ENCODE assay signal across 9 mouse cellular contexts in the genomic region with DNA sequence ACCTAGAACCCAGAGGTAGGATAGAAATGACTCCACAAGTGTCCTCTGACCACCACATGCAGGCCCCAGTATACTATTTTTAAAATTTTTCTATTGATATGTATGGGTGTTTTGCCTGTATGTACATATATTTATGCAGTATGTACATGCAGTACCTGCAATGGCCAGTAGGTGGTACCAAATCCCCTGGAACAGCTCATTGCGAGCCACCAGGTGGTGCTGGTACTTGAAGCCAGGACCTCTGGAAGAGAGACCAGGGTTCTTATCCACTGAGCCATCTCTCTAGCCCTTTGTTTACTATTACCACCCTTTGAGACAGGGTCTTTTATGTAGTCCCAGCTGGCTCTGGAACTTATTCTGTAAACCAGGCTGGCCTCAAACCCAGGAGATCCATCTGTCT. TPM values are rescaled to one million over a fixed set of nuclear protein-coding genes. Genes with fewer than 3 reads are reported as not detected.
DNase-seq lines count a peak whose midpoint lies in the region; ATAC-seq and TF ChIP-seq lines count a peak whose summit lies in the region.
"Had no signal": no experiment of that assay in that cellular context is flagged by ENCODE, and none has a peak within 500 bp of the region (broad histone marks: within the 10 kb centered on the region; RNA-seq: fewer than 3 reads in every experiment).

No protein-coding gene starts in this region.

- 36% methylated on average over 1 of the region's 1 CpGs for WGBS in midbrain, embryonic 11.5 days
- 24% methylated on average over 1 of the region's 1 CpGs for WGBS in midbrain, embryonic 16.5 days
- WGBS in heart, postnatal 0 days, result 57% methylated on average over 1 of the region's 1 CpGs
- WGBS in limb, embryonic 11.5 days, result 35% methylated on average over 1 of the region's 1 CpGs

- peaks cover 12% of the 10 kb centered on the region for H3K4me1 ChIP-seq in midbrain, embryonic 11.5 days (ENCODE audit: control insufficient read depth, insufficient read depth, low read length)
- H3K4me1 ChIP-seq in midbrain, embryonic 16.5 days (ENCODE audit: control insufficient read depth, insufficient read depth, low read length), result peaks cover 17% of the 10 kb centered on the region
- H3K4me1 ChIP-seq in heart, postnatal 0 days (ENCODE audit: control insufficient read depth, insufficient read depth), result peaks cover 12% of the 10 kb centered on the region
- peaks cover 12% of the 10 kb centered on the region for H3K4me1 ChIP-seq in limb, embryonic 11.5 days (ENCODE audit: control insufficient read depth, insufficient read depth, low read length)

- H3K27ac ChIP-seq in midbrain, embryonic 11.5 days (ENCODE audit: low read depth, low read length), result no peak overlapping the region
- no peak overlapping the region for H3K27ac ChIP-seq in midbrain, embryonic 16.5 days (ENCODE audit: low read length)
- H3K27ac ChIP-seq in heart, postnatal 0 days (ENCODE audit: low read depth), result no peak overlapping the region
- no peak overlapping the region for H3K27ac ChIP-seq in limb, embryonic 11.5 days (replicated peaks; ENCODE audit: low read depth, low read length)
- H3K27ac ChIP-seq: stomach, embryonic 15.5 days had no signal

- no peak overlapping the region for H3K4me3 ChIP-seq in midbrain, embryonic 11.5 days (ENCODE audit: low read depth, low read length)
- H3K4me3 ChIP-seq in midbrain, embryonic 16.5 days (ENCODE audit: low read depth, low read length), result no peak overlapping the region
- no peak overlapping the region for H3K4me3 ChIP-seq in heart, postnatal 0 days (ENCODE audit: low read depth, low read length)
- H3K4me3 ChIP-seq in limb, embryonic 11.5 days (ENCODE audit: low read depth, low read length), result no peak overlapping the region
- H3K4me3 ChIP-seq: stomach, embryonic 15.5 days had no signal

- DNase-seq in midbrain, embryonic 11.5 days (ENCODE audit: low spot score, missing footprints), result peak; percentile 94
- DNase-seq in R1 (ENCODE audit: low read depth, low spot score), result peak; percentile 92
- DNase-seq in cerebellum, postnatal 36 days, result peak; percentile 67 to 77
- no peak for DNase-seq in heart, postnatal 0 days (ENCODE audit: low spot score)
- peak; percentile 84 for DNase-seq in limb, embryonic 11.5 days (ENCODE audit: low spot score)
- peak; percentile 59 for DNase-seq in ovary, postnatal 14 days (ENCODE audit: low spot score)
- DNase-seq in thymus, postnatal 14 days, result peak; percentile 92

- no peak overlapping the region for H3K9ac ChIP-seq in midbrain, embryonic 11.5 days (ENCODE audit: low read length)
- no peak overlapping the region for H3K9ac ChIP-seq in midbrain, embryonic 16.5 days (ENCODE audit: low read depth, low read length)
- H3K9ac ChIP-seq in heart, postnatal 0 days (replicated peaks; ENCODE audit: low read depth, low read length), result no peak overlapping the region
- H3K9ac ChIP-seq in limb, embryonic 11.5 days (ENCODE audit: low read length), result no peak overlapping the region
- H3K9ac ChIP-seq: stomach, embryonic 15.5 days had no signal

- H3K27me3 ChIP-seq in midbrain, embryonic 11.5 days (ENCODE audit: control insufficient read depth, insufficient read depth, low read length), result no peaks in the 10 kb centered on the region
- no peaks in the 10 kb centered on the region for H3K27me3 ChIP-seq in midbrain, embryonic 16.5 days (ENCODE audit: control insufficient read depth, insufficient read depth, low read depth, low read length)
- H3K27me3 ChIP-seq in heart, postnatal 0 days (ENCODE audit: control insufficient read depth, insufficient read depth, low read length), result no peaks in the 10 kb centered on the region
- no peaks in the 10 kb centered on the region for H3K27me3 ChIP-seq in limb, embryonic 11.5 days (ENCODE audit: control insufficient read depth, insufficient read depth, low read length)
- H3K27me3 ChIP-seq: stomach, embryonic 15.5 days had no signal

- no peaks in the 10 kb centered on the region; the same call in 1 of the 2 replicates for H3K9me3 ChIP-seq in midbrain, embryonic 11.5 days (ENCODE audit: control insufficient read depth, low read length)
- H3K9me3 ChIP-seq in midbrain, embryonic 16.5 days (replicated peaks; ENCODE audit: control insufficient read depth, low read length, poor library complexity, severe bottlenecking), result no peaks in the 10 kb centered on the region
- H3K9me3 ChIP-seq in heart, postnatal 0 days (replicated peaks; ENCODE audit: control insufficient read depth, low read length), result no peaks in the 10 kb centered on the region
- no peaks in the 10 kb centered on the region for H3K9me3 ChIP-seq in limb, embryonic 11.5 days (ENCODE audit: control insufficient read depth, low read length)
- H3K9me3 ChIP-seq: stomach, embryonic 15.5 days had no signal

- no peak for ATAC-seq in midbrain, embryonic 11.5 days (ENCODE audit: low FRiP score)
- no peak for ATAC-seq in midbrain, embryonic 16.5 days
- no peak for ATAC-seq in heart, postnatal 0 days (ENCODE audit: insufficient read depth, low read depth)
- no peak for ATAC-seq in limb, embryonic 11.5 days (ENCODE audit: insufficient number of reproducible peaks, low FRiP score, low TSS enrichment, low read depth)

- no peaks in the 10 kb centered on the region for H3K36me3 ChIP-seq in midbrain, embryonic 11.5 days (ENCODE audit: control insufficient read depth, insufficient read depth, low read length)
- H3K36me3 ChIP-seq in midbrain, embryonic 16.5 days (ENCODE audit: control insufficient read depth, insufficient read depth, low read length), result no peaks in the 10 kb centered on the region
- H3K36me3 ChIP-seq in heart, postnatal 0 days (replicated peaks; ENCODE audit: control insufficient read depth, insufficient read depth, low read length), result peaks cover 5% of the 10 kb centered on the region
- H3K36me3 ChIP-seq in limb, embryonic 11.5 days (ENCODE audit: control insufficient read depth, insufficient read depth, low read length), result peaks cover 4% of the 10 kb centered on the region

- no peak for TF ChIP-seq EP300 in heart, postnatal 0 days (IDR thresholded peaks at IDR 0.05; ENCODE audit: low read depth)

- H3K4me2 ChIP-seq in midbrain, embryonic 11.5 days, result no peak overlapping the region
- no peak overlapping the region for H3K4me2 ChIP-seq in midbrain, embryonic 16.5 days (ENCODE audit: low read length)
- H3K4me2 ChIP-seq in heart, postnatal 0 days (ENCODE audit: low read depth, low read length), result no peak overlapping the region
- no peak overlapping the region for H3K4me2 ChIP-seq in limb, embryonic 11.5 days (ENCODE audit: low read depth, severe bottlenecking)
- H3K4me2 ChIP-seq: stomach, embryonic 15.5 days had no signal

- peak; percentile 84 for TF ChIP-seq CTCF in heart, postnatal 0 days (IDR thresholded peaks at IDR 0.05; ENCODE audit: low read depth)

RNA-seq across cellular contexts. Expression of gene Slc9a8, which starts 2.3 kb away (rescaled TPM):
- polyA plus RNA-seq in midbrain, embryonic 11.5 days (2014; fragmentation: Nextera tagmentation; extraction: Ambion mirVana), result 15.1 and 17.2 TPM in 2 replicates
- polyA plus RNA-seq in midbrain, embryonic 16.5 days (2015; fragmentation: Nextera tagmentation; extraction: Ambion mirVana), result 19.4 and 20.9 TPM in 2 replicates
- total RNA-seq in heart, postnatal 0 days (2014; rRNA removed; ENCODE audit: low replicate concordance), result 31.9 and 51.5 TPM in 2 replicates
- polyA plus RNA-seq in heart, postnatal 0 days (2015; fragmentation: Nextera tagmentation; extraction: Ambion mirVana), result 9.9 and 10.7 TPM in 2 replicates
- 21.3 and 21.4 TPM in 2 replicates for polyA plus RNA-seq in limb, embryonic 11.5 days (2014; fragmentation: Nextera tagmentation; extraction: Ambion mirVana)
